Mouse (Mus musculus) 3134 (cell line): ENCODE data around the gene Ell2.

ENCODE experiments used
- DNase-seq: peaks from one replicate; pipeline ENCODE4 v3.0.0-alpha.2; 2011; ENCODE audit warnings: low spot score; ENCODE audit not compliant: insufficient read length; ENCODE audit errors: extremely low read depth

The Ell2 gene

GRCm38 (mm10) chr13:75765742-75766141 lies 59.2 kb downstream of the Ell2 start:
- DNase-seq, result no peak

GRCm38 (mm10) chr13:75766238-75766637 lies 59.7 kb downstream of the Ell2 start:
- DNase-seq, result no peak

- no peak for DNase-seq
Observed at GRCm38 (mm10) chr13:75766967-75767366, 60.4 kb downstream of the Ell2 start.

GRCm38 (mm10) chr13:75770744-75771143 lies 64.2 kb downstream of the Ell2 start:
- DNase-seq, result no peak

GRCm38 (mm10) chr13:75771404-75771803 lies 64.8 kb downstream of the Ell2 start:
- no peak for DNase-seq

GRCm38 (mm10) chr13:75771984-75772730 lies 65.6 kb downstream of the Ell2 start:
- DNase-seq, result no peak

- DNase-seq, result no peak
Observed at GRCm38 (mm10) chr13:75775961-75776360, 69.4 kb downstream of the Ell2 start.

GRCm38 (mm10) chr13:75776692-75777091 lies 70.1 kb downstream of the Ell2 start:
- DNase-seq, result no peak

- DNase-seq, result no peak
Observed at GRCm38 (mm10) chr13:75778156-75778555, 71.6 kb downstream of the Ell2 start.

GRCm38 (mm10) chr13:75779169-75779568 lies 72.6 kb downstream of the Ell2 start:
- no peak for DNase-seq

- DNase-seq, result no peak
Observed at GRCm38 (mm10) chr13:75780096-75780495, 73.5 kb downstream of the Ell2 start.

GRCm38 (mm10) chr13:75785726-75786125 lies 79.2 kb downstream of the Ell2 start:
- DNase-seq, result no peak

- no peak for DNase-seq
Observed at GRCm38 (mm10) chr13:75786264-75786663, 79.7 kb downstream of the Ell2 start.

- no peak for DNase-seq
Observed at GRCm38 (mm10) chr13:75787364-75787763, 80.8 kb downstream of the Ell2 start.

GRCm38 (mm10) chr13:75788178-75788577 lies 81.6 kb downstream of the Ell2 start:
- DNase-seq, result no peak

GRCm38 (mm10) chr13:75789061-75789834 lies 82.7 kb downstream of the Ell2 start:
- peak; percentile 22 for DNase-seq

GRCm38 (mm10) chr13:75790550-75791205 lies 84.1 kb downstream of the Ell2 start:
- no peak for DNase-seq

- DNase-seq, result peak; percentile 27
Observed at GRCm38 (mm10) chr13:75793863-75794629, 87.5 kb downstream of the Ell2 start.

- DNase-seq, result peak; percentile 89
Observed at GRCm38 (mm10) chr13:75797369-75798141, 91.0 kb downstream of the Ell2 start.
